In genomic region chr7:120128951-120129350, GRCm38 (mm10) we compare ENCODE assay signal across 17 mouse cellular contexts. TPM values are rescaled to one million over a fixed set of nuclear protein-coding genes. Genes with fewer than 3 reads are reported as not detected.
DNase-seq lines count a peak whose midpoint lies in the region; ATAC-seq lines count a peak whose summit lies in the region.
"Had no signal": no experiment of that assay in that cellular context is flagged by ENCODE, and none has a peak within 500 bp of the region (broad histone marks: within the 10 kb centered on the region; RNA-seq: fewer than 3 reads in every experiment).

No protein-coding gene starts in this region.

- no peak overlapping the region for H3K9ac ChIP-seq in midbrain, embryonic 11.5 days (ENCODE audit: low read length)
- H3K9ac ChIP-seq: embryonic facial prominence, embryonic 13.5 days; forebrain, embryonic 12.5 days; hindbrain, embryonic 15.5 days; liver, embryonic 13.5 days had no signal

- ATAC-seq in megakaryocyte progenitor cell, adult 5-6 weeks (replicated peaks; ENCODE audit: poor library complexity) = no peak
- no peak for ATAC-seq in midbrain, embryonic 11.5 days (ENCODE audit: low FRiP score)

- no peak overlapping the region for H3K4me2 ChIP-seq in midbrain, embryonic 11.5 days
- H3K4me2 ChIP-seq: embryonic facial prominence, embryonic 13.5 days; forebrain, embryonic 12.5 days; hindbrain, embryonic 15.5 days; liver, embryonic 13.5 days had no signal

- H3K27ac ChIP-seq in heart, embryonic 10.5 days = no peak overlapping the region
- no peak overlapping the region for H3K27ac ChIP-seq in midbrain, embryonic 11.5 days (ENCODE audit: low read depth, low read length)
- H3K27ac ChIP-seq: forebrain, embryonic 12.5 days; hindbrain, embryonic 15.5 days; liver, embryonic 13.5 days had no signal

- DNase-seq in heart, embryonic 10.5 days (ENCODE audit: low spot score) = peak; percentile 53
- DNase-seq in heart, postnatal 25 days (ENCODE audit: low spot score) = no peak
- DNase-seq in right cerebral cortex, adult 18-20 months = peak; percentile 51
- no peak for DNase-seq in right cerebral cortex, postnatal 14 days
- peak; percentile 17 to 20 for DNase-seq in left cerebral cortex, postnatal 36 days (ENCODE audit: low spot score in 2 of 2)
- no peak for DNase-seq in urinary bladder, adult 2 months (ENCODE audit: low spot score)
- DNase-seq in midbrain, embryonic 11.5 days (ENCODE audit: low spot score, missing footprints) = no peak
- DNase-seq: cerebellum, postnatal 10 days; gastrocnemius, postnatal 25 days; liver, embryonic 13.5 days; thymus, adult 2 months had no signal

- H3K4me3 ChIP-seq in heart, embryonic 10.5 days = no peak overlapping the region
- H3K4me3 ChIP-seq in midbrain, embryonic 11.5 days (ENCODE audit: low read depth, low read length) = no peak overlapping the region
- H3K4me3 ChIP-seq: embryonic facial prominence, embryonic 13.5 days; forebrain, embryonic 12.5 days; hindbrain, embryonic 15.5 days; liver, embryonic 13.5 days had no signal

- intact Hi-C loops in heart, postnatal 25 days (cut with DNase I) = no loop called here
- intact Hi-C loops in left cerebral cortex, postnatal 36 days (cut with DNase I) = no loop called here

- H3K27me3 ChIP-seq in heart, embryonic 10.5 days (ENCODE audit: insufficient read depth, poor library complexity, severe bottlenecking) = no peaks in the 10 kb centered on the region
- no peaks in the 10 kb centered on the region for H3K27me3 ChIP-seq in midbrain, embryonic 11.5 days (ENCODE audit: control insufficient read depth, insufficient read depth, low read length)
- H3K27me3 ChIP-seq: embryonic facial prominence, embryonic 13.5 days; hindbrain, embryonic 15.5 days; liver, embryonic 13.5 days had no signal

- H3K9me3 ChIP-seq in heart, embryonic 10.5 days = no peaks in the 10 kb centered on the region
- H3K9me3 ChIP-seq in midbrain, embryonic 11.5 days (ENCODE audit: control insufficient read depth, low read length) = no peaks in the 10 kb centered on the region
- H3K9me3 ChIP-seq: embryonic facial prominence, embryonic 13.5 days; forebrain, embryonic 12.5 days; hindbrain, embryonic 15.5 days; liver, embryonic 13.5 days had no signal

- H3K36me3 ChIP-seq in heart, embryonic 10.5 days = no peaks in the 10 kb centered on the region
- no peaks in the 10 kb centered on the region for H3K36me3 ChIP-seq in midbrain, embryonic 11.5 days (ENCODE audit: control insufficient read depth, insufficient read depth, low read length)
- H3K36me3 ChIP-seq: embryonic facial prominence, embryonic 13.5 days; forebrain, embryonic 12.5 days; hindbrain, embryonic 15.5 days; liver, embryonic 13.5 days had no signal

- 76% methylated on average over 4 of the region's 4 CpGs for WGBS in heart, embryonic 10.5 days
- WGBS in midbrain, embryonic 11.5 days = 72% methylated on average over 4 of the region's 4 CpGs

- H3K4me1 ChIP-seq in heart, embryonic 10.5 days = peaks cover 7% of the 10 kb centered on the region; the same call in 1 of the 2 replicates
- H3K4me1 ChIP-seq in midbrain, embryonic 11.5 days (ENCODE audit: control insufficient read depth, insufficient read depth, low read length) = peaks cover 4% of the 10 kb centered on the region
- H3K4me1 ChIP-seq: hindbrain, embryonic 15.5 days; liver, embryonic 13.5 days had no signal

RNA-seq across cellular contexts. Expression of gene Zp2, which starts 16.1 kb away (rescaled TPM):
- not detected in 2 replicates for polyA plus RNA-seq in heart, embryonic 10.5 days (2016; fragmentation: Nextera tagmentation; extraction: Ambion mirVana)
- total RNA-seq in heart, postnatal 25 days (2021) = under 1 TPM; 0.34 to 0.49 TPM
- under 1 TPM; 0.20 to 0.45 TPM for total RNA-seq in left cerebral cortex, postnatal 36 days (2021)
- polyA plus RNA-seq in urinary bladder, adult 2 months (2012; rRNA removed) = not detected in 2 replicates
- total RNA-seq in megakaryocyte progenitor cell, adult 5-6 weeks (2015) = not detected in 2 replicates
- not detected in 2 replicates for total RNA-seq in megakaryocyte progenitor cell, adult 5-6 weeks (2017)
- polyA plus RNA-seq in midbrain, embryonic 11.5 days (2014; fragmentation: Nextera tagmentation; extraction: Ambion mirVana) = not detected in 2 replicates
- polyA plus RNA-seq: embryonic facial prominence, embryonic 13.5 days; forebrain, embryonic 12.5 days; heart, embryonic 14.5 days; hindbrain, embryonic 15.5 days; kidney, embryonic 14.5 days; liver, embryonic 13.5 days had no signal

RNA-seq across cellular contexts. Expression of gene Tmem159, which starts 26.8 kb away (rescaled TPM):
- polyA plus RNA-seq in heart, embryonic 10.5 days (2016; fragmentation: Nextera tagmentation; extraction: Ambion mirVana) = 18.1 and 20.4 TPM in 2 replicates
- 10 to 100 TPM; 19.5 to 23.2 TPM for total RNA-seq in heart, postnatal 25 days (2021)
- 10 to 100 TPM; 13.4 to 14.0 TPM for total RNA-seq in left cerebral cortex, postnatal 36 days (2021)
- 97.7 and 112 TPM in 2 replicates for polyA plus RNA-seq in urinary bladder, adult 2 months (2012; rRNA removed)
- 8.7 and 12.8 TPM in 2 replicates for total RNA-seq in megakaryocyte progenitor cell, adult 5-6 weeks (2015)
- total RNA-seq in megakaryocyte progenitor cell, adult 5-6 weeks (2017) = 6.1 and 6.3 TPM in 2 replicates
- 23.2 and 23.6 TPM in 2 replicates for polyA plus RNA-seq in midbrain, embryonic 11.5 days (2014; fragmentation: Nextera tagmentation; extraction: Ambion mirVana)

RNA-seq across cellular contexts. Expression of gene Dnah3, which starts 33.9 kb away (rescaled TPM):
- not detected in 2 replicates for polyA plus RNA-seq in heart, embryonic 10.5 days (2016; fragmentation: Nextera tagmentation; extraction: Ambion mirVana)
- total RNA-seq in heart, postnatal 25 days (2021) = not detected
- under 1 TPM; 0.07 to 0.15 TPM for total RNA-seq in left cerebral cortex, postnatal 36 days (2021)
- polyA plus RNA-seq in urinary bladder, adult 2 months (2012; rRNA removed) = 0.01 TPM in 2 replicates
- not detected in 2 replicates for total RNA-seq in megakaryocyte progenitor cell, adult 5-6 weeks (2015)
- not detected in 2 replicates for total RNA-seq in megakaryocyte progenitor cell, adult 5-6 weeks (2017)
- 0.03 TPM in 1 of 2 replicates, not detected in the other for polyA plus RNA-seq in midbrain, embryonic 11.5 days (2014; fragmentation: Nextera tagmentation; extraction: Ambion mirVana)
- polyA plus RNA-seq: embryonic facial prominence, embryonic 13.5 days; heart, embryonic 14.5 days; kidney, embryonic 14.5 days; liver, embryonic 13.5 days had no signal

RNA-seq across cellular contexts. Expression of gene Anks4b, which starts 44.7 kb away (rescaled TPM):
- 0.06 TPM in 1 of 2 replicates, not detected in the other for polyA plus RNA-seq in heart, embryonic 10.5 days (2016; fragmentation: Nextera tagmentation; extraction: Ambion mirVana)
- under 1 TPM in 1 of 2 experiments, not detected in 1; 0.16 TPM for total RNA-seq in heart, postnatal 25 days (2021)
- under 1 TPM; 0.22 to 0.54 TPM for total RNA-seq in left cerebral cortex, postnatal 36 days (2021)
- polyA plus RNA-seq in urinary bladder, adult 2 months (2012; rRNA removed) = not detected in 2 replicates
- total RNA-seq in megakaryocyte progenitor cell, adult 5-6 weeks (2015) = not detected in 2 replicates
- not detected in 2 replicates for total RNA-seq in megakaryocyte progenitor cell, adult 5-6 weeks (2017)
- not detected in 2 replicates for polyA plus RNA-seq in midbrain, embryonic 11.5 days (2014; fragmentation: Nextera tagmentation; extraction: Ambion mirVana)
- polyA plus RNA-seq: heart, embryonic 14.5 days; hindbrain, embryonic 15.5 days had no signal

Comparison
In these comparisons a context has a peak if more than half of its experiments do, and no peak if none do; other contexts are left out.
1. DNase-seq: peak in heart, embryonic 10.5 days (single experiment), right cerebral cortex, adult 18-20 months (single experiment) and left cerebral cortex, postnatal 36 days (2 of 2); none in heart, postnatal 25 days (single experiment), right cerebral cortex, postnatal 14 days (single experiment), urinary bladder, adult 2 months (single experiment) and midbrain, embryonic 11.5 days (single experiment).